Mouse (Mus musculus) layer of hippocampus, postnatal 10 days (tissue): Measurements from ENCODE around the gene Rrp1b. TPM values are rescaled to one million over a fixed set of nuclear protein-coding genes. Genes with fewer than 3 reads are reported as not detected.

ENCODE experiments used
- DNase-seq, 2 experiments: peaks; one replicate each; pipeline ENCODE4 v3.0.0; 2021; ENCODE audit warnings: low spot score in 2 of 2
- total RNA-seq, 2 experiments: library from RNA; stranded (reverse); gene quantifications; 2 replicates each; pipeline ENCODE4 v1.2.3; 2021

Gene Rrp1b
- total RNA-seq, 2 experiments from 2014 or later, result 19.1 to 26.8 TPM

DNA sequence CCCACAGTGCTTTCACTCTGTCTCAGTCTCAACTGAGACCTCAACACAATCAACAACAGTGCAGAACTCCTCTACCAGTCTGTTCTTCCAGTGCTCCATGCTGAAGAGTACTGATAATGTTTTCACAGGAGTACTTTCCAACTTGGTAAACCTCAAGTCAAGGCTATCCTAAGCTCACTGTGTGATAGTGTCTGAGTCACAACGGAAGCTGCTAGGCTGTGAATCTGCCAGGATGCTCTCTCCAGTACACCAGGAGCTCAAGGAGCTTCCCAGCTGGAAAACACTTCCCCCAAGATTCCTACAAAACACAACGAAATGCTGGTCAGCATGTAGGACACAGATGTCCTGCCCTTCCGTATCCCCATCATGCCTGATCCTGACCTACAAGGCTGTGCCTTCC, 7.6 kb upstream of the Rrp1b start:
- no peak for DNase-seq

DNA sequence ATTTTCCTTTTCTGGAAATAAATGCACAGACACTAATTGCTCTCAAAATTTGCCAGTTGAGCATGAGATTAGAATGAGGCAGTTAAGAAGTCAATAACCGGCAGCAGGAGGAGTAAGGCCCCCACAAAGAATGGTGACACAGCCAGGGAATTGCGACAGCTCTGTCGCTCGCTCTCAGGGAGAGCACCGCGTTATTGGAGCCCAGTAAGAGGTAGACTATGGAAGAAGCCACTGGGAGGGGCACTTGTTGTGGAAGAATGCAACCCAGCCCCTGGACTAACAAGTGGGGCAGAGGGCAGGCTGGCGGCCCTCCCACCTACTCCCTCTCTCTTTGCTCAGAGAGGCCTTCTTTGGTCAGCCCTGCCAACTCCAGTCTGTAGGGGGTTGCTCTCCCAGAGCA, 4.2 kb upstream of the Rrp1b start:
- DNase-seq, result no peak

DNA sequence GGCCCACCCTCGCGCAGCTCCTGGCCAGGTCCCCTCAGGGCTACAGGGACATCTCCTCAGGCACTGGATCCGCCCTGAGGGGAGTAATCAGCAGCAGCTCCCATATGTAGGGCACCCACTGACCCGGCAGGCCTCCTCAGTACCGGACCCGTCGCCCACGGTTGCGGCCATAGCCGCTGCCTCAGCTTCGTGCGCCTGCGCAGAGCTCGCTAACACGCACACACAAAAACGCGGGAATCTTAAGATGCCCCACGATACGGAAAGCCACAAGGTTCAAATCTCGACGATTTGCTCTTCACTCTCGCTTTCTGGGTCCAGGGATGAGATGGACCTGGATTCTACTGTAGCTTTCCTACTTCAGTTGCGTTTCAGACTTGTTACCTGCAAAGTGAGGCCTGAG, 1.6 kb upstream of the Rrp1b start:
- no peak for DNase-seq

DNA sequence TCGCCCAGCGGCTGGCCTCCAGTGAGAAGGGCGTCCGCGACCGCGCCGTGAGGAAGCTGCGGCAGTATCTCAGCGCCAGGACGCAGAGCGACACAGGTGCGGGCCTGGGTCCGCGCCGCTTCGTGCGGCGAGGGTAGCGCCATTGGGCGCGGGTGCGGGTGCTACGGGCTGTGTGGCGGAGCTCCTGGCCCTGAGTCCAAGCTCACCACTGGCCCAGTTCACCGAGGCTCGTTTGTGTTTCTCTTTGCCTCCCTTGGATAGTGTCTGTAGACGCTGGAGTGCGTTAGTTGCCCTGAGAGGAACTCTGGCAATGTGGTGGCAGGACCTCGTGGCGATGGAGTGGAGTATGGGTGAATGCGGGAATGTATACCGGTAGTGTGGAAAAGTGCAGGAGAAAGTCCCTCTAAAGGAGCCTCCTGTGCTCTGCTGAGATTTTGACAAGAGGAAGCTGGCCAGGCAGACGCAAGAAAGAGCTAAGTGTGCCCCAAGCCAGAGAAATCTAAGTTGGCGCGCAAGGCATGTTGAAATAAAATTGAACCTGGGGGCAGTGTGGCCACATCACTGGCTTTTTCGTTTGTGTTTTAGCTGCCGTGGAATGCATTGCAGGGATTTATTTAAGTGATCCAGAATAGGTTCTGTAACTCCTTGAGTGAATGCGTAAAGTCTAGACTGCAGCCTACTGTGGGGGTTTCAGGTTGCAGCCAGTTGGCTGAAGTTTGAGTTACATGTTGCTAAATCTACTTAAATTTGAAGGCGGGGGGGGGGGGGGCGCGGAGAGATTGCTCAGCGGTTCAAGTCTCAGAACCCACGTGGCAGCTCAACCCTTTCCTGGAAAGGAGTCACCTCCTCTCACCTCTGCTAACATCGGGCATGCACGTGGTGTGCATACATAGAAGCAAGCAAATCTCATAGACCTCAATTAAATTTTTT, 874 bp downstream of the Rrp1b start:
- peak in 1 of 2 experiments; percentile 19 for DNase-seq

DNA sequence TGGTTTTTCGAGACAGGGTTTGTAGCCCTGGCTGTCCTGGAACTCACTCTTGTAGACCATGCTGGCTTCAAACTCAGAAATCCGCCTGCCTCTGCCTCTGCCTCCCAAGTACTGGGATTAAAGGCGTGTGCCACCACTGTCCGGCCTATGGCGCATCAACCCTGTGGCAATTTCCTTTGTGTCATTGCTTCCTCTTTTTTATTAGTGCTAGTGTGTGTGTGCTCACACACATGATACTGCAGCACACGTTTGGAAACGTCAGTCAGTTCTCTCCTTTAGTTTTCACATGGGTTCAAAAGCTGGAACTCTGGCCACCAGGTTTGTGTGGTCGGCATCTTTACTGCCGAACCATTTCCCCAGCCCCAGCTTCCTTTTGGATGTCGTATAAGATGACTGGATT, 4.4 kb downstream of the Rrp1b start:
- no peak for DNase-seq

DNA sequence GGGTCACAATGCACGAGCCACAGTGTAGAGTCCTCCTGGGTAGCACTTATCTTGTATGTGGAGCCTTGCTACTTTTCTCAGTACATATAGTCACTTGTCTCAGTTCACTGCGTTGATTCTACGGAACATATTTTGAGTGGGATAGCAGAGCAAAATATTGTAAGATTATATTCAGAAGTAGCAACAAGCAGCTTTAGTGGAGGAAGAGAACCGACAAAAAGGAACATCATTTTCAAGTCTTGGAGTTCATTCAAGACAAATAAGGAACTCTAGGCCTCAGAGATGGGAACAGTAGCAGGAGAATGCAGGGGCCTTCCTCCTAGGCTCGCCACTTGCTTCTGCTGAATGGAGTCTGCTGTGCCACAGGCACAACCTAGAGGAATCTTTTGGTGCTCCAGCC, 10.6 kb downstream of the Rrp1b start:
- DNase-seq, result no peak

DNA sequence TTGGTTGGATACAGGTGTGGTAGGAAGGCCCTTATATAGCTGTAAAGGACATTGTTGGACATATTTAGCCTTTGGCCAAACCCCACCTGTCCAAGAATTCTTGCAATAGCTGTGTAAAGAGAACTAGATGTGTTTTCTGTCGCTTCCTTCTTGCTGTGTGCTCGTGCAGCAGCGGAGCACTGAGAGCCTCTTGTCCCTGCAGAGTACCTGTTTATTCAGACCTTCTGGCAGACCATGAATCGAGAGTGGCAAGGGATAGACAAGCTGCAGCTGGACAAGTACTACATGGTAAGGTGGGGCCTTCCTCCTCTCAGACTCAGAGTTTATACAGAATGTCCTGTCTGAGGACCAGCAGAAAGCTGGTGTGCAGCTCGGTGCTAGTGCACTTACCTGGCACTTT, 12.5 kb downstream of the Rrp1b start:
- no peak for DNase-seq

DNA sequence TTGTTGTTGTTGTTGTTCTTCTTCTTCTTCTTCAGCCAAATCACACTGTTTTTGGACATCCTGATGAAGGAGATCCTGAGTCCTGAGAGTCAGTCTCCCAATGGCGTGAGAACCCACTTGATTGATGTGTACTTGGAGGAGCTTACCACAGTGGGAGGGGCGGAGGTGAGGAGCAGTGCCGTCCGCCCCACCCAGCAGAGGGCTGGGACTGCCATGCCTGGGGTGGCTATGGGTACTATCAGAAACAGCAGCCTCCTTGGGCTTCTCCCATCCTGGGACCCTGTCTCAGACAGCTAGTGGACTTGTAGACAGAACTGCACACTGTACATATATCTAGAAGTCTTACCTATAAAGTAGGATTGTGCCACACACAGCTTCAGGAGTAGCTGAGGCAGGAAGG, 14.0 kb downstream of the Rrp1b start:
- DNase-seq, result no peak

DNA sequence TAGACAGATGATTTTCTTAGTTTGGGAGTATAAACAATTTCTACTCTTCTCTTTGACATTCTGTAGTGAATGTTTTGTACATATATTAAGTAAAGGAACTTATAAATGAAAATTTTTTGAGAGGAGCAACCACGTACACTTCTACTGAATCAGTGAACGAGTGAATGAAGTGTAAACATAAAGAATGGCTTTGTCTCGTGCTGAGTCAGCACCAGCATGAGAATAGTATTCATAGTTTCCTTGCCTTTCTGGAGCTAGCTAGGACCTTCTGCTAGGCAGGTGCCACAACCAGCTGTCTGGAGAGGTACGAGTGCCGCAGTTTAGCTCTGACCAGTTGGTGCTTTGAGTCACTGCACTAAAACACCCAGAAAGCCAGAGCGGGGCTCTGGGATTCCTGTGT, 14.7 kb downstream of the Rrp1b start:
- no peak for DNase-seq

DNA sequence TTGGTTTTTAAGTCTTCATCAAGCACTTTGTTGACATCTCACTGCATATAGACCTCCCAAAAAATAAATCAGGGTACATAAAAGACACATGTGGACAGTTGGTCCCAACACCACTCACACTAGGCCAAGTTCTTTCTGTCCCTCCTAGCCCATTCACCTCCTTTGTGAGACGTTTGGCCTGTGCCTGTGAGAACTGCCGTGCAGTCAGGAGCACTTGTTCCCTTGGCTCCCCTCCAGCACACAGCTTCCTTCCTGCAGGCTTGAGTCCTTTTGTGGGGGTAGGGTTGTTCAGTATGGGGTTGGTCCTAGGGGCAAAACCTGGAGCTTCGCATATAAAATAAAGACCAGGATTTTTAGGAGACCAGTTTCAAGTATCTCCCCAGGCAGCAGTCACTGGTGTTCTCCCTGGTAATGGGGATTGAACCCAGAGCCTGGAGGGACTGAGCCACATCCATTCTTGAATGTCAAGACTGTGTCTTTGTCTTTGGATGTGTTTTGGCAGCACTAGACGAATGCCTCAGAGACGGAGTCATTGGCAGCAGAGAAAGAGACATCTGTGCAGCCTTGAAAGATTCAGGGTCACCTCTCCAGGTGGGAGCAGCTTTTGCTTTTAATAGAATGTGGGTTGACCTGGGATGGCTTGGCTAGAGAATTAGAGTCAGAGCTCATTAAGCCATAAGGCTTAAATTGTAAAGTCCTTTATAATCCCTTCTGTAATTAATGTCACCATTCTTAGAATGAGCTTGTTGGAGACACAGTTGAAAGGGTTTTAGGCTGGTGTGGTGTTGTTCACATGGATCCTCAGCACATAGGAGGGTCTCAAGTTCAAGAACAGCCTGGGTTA, 16.6 kb downstream of the Rrp1b start:
- DNase-seq, result peak in 1 of 2 experiments; percentile 41

DNA sequence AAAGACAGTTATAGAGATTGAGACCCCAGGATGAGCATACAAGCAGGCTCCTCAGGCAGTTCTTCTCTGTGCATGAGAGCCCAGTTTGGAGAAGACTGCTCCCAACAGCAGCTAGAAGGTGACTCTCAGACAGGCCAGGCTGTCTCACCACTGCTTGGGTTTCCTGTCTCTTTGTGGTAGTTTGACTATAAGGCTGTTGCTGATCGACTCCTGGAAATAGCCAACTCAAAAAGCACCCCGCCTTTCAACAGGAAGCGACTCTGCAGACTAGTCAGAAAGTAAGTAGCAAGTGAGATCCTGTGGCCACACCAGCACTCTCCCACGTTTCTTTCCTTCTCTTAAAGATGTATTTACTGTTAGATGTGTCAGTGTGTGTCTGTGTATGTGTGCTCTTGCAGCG, 17.8 kb downstream of the Rrp1b start:
- no peak for DNase-seq

DNA sequence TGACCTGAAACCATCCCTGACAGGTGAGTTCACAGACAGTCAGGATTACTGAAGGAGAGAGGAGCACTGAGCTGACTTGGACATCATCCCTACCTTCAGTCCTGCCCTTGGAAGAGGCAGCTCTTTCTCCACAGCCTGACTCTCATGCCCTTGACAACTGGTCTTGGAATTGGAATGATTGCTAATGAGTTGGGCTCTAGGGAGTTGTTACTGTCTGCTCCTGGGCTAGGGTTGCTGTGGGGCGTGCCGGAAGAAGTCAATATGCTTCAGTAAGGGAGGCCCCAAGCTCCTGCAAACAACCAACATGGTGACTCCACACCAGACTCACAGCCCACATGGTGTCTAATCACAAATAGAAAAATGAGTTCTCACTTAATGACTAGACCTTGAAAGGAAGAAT, 21.9 kb downstream of the Rrp1b start:
- DNase-seq, result no peak

DNA sequence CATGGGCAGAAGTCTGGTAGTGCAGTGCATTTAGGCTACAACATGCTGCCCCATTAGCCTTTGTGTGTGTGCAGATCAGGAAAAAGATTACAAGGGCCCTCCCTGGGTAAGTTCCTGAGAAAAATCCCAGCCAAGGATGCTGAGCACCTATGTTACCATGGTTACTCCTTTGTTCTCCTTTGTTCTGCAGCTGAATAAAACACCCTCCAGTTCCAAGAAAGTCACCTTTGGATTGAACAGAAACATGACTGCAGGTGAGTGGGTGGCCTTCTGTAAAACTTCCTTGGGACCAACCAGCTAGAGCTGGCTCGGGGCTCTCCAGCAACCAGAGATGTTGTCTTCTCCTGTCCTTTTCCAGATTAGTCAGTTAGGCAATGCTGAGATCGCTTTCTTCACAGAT, 23.2 kb downstream of the Rrp1b start:
- no peak for DNase-seq

DNA sequence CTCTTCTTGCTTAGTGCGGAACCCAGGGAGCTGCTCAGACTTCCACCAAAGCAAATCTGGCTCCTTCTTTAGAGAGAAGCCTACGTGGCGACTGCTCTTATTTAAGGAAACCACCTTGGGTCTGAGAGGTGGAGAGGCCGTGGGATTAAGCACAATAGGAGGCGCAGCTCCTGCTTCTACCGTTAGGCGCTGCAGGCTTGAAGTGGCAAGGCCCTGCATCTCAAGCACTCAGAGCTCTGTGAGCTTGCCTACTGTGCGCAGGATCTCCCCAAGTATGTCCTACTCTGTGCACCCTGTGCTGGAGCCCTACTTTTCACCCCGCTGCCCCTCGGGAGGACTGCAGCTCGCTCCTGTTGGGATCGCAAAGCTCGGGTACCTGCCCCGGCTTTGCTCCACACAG, 25.3 kb downstream of the Rrp1b start:
- DNase-seq, result no peak

DNA sequence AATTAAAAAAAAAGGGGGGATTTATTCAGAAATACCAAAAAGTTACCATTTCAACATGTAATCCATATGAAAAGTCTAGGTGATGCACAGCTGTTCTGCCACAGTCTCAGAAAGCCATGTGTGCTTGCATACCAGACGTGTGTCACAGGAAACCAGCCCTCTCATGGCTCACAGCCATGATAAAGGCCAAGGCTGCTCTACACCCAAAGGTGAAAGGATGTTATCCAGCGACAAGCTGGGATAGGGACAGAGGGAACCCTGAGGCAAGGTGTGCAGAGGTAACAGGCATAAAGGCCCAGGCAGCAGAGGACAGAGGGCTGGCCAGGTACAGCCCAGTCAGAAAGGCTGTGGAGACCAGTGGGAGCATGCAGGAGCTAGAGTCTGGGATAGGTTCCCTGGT, 27.8 kb downstream of the Rrp1b start:
- DNase-seq, result no peak

DNA sequence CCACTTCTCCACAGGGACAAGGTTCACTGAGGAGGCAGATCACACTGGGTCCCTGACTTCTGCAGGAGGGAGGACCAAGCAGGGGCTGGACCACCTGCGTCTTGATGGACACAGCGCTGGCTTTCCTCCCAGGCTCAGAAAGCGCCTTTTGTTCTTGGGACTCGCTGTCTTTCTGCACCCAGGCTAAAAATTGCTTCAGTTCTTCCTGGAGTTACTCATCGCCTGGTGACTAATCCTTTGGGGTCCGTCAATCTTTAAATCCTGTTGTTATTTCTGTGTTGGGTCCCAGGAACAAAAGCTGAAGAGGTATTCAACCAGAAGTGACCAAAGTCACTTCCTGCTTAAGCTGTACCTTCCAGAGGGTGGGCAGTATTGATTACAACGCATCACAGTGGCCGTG, 28.9 kb downstream of the Rrp1b start:
- DNase-seq, result peak in 1 of 2 experiments; percentile 21

DNA sequence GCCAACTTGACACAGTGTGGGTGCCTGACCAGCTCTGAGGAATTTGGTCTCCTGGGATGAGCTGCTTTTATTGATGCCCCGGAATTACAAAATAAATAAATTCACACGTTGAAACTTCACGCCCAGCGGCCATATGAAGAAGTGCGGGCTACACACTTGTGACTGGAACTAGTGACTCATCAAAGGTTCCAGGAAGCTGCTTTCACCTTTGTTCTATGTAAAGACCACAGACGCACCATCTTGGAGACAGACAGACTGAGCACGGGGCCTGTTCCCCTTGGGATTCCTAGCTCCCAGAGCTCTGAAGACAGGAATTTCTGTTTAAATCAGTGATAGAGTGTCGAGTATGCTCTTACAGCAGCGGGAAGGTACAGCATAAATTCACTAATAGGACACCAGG, 31.6 kb downstream of the Rrp1b start:
- DNase-seq, result no peak

DNA sequence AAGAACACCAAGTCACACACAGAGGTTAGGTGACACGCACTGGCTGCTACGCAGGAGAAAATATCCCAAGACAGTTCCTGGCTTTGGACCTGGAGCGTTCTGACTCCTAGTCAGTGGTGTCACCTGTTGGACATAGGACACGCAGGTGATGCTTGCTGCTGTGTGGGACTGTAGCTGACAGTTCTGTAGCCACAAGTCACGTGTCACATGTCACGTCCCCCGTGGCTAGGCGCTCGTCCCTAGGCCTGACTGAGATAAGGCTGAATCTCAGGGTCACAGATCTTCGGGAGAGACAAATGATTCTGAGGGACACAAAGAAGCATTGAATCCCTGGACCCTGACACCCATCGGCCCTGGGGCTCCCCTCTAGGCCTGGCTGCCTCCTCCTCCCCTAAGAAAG, 32.5 kb downstream of the Rrp1b start:
- no peak for DNase-seq

DNA sequence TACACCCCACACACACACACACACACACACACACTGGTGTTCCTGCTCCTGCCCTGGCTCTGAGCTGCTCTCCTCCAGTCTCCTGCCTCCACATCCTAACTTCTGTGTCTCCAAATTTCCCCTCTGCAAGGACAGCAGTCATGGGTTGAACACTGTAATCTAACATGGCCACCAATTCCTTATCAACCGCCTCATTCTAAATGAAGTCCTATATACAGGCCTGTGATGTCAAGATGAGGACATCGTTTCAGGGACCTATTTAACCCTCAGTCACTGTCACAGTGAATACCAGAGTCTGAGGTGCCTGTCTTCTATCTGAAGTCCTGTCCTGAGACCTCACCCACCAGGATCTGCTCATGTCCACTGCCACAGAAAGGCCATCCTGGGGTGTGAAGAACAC, 32.9 kb downstream of the Rrp1b start:
- DNase-seq, result no peak

DNA sequence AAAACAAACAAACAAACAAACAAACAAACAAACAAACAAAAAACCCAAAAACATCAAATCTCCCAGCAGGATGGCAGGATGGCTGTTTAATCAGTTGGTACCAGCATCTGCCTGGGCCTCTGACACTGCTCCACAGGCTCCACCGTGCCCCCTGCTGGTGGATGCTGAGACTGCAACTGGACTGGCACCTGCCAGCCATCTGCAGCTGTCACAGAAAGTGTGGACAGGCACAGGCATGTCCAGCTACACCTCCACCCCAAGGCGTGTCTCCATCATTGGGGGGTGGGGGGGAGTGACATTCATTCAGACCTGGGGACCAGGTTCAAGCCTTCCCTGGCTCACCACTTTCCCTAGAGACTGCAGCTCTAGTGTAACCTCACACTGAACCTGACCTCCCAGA, 37.5 kb downstream of the Rrp1b start:
- peak; percentile 90 to 92 for DNase-seq

DNA sequence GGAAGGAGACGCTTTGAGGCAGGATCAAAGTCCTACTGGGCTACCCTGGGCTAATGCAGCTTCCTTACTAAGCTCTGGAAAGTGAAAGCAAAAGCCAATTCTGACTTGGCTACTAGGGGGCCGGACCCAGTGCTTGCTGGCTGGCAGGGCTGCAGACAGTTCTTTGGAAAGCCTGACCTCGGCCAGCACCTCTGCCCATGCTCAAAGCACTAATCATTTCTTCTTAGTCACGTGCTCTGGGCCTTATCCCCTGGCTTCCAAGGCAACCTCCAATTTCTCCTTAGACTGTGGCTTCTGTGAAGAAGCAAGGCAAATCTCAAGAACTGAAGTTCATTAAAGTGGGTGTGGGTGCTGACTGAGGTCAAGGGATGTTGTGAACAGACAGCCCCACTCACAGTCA, 38.8 kb downstream of the Rrp1b start:
- no peak for DNase-seq

DNA sequence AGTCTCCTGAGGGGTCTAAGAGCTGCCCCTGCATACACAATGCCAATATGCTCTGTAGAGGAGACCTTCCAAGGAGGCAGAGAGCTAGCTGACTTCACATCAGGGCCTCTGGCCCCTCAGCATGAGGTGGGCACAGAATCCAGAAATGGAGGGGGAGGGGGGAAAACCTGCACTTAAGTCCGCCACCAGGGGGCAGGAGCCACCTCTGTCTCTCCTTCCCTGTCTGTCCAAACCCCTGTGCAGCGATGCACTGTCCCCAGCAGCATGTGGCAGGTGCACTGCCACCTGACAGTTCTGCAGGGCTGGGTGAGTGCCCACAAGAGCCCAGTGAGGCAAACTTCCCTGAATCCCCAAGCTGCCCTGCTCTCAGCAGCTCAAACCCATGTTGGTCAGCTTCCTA, 39.3 kb downstream of the Rrp1b start:
- DNase-seq, result peak; percentile 65 to 72
